Mouse (Mus musculus): ENCODE results near the gene Hk2. TPM values are rescaled to one million over a fixed set of nuclear protein-coding genes. Genes with fewer than 3 reads are reported as not detected.

Hk2 gene
- polyA plus RNA-seq, 2 experiments, result 3.2 to 5.6 TPM

- Histone ChIP-seq H3K36me3 (replicated peaks; ENCODE audit: control insufficient read depth, insufficient read depth, low read depth) (no peaks in the 10 kb centered on the region), H3K9me3 (ENCODE audit: control insufficient read depth, low read length) (no peaks in the 10 kb centered on the region), H3K27ac (no peak overlapping the region), H3K27me3 (ENCODE audit: control insufficient read depth, insufficient read depth, low read length) (no peaks in the 10 kb centered on the region), H3K4me2 (ENCODE audit: low read depth) (no peak overlapping the region), H3K9ac (replicated peaks) (no peak overlapping the region), H3K4me3 (ENCODE audit: insufficient read depth in 1 of 2, low read depth in 2 of 2, low read length in 2 of 2) (no peak overlapping the region), H3K4me1 (replicated peaks; ENCODE audit: control insufficient read depth in 2 of 2, insufficient read depth in 2 of 2, low read length in 1 of 2) (peaks cover 0 to 6% of the 10 kb centered on the region in 2 experiments; a peak in 1 of 4 replicates)
- TF ChIP-seq EP300 (IDR thresholded peaks at IDR 0.05; ENCODE audit: low read depth) (no peak), CTCF (IDR thresholded peaks at IDR 0.05; ENCODE audit: low read depth) (no peak)
- 55% methylated on average over 3 of the region's 3 CpGs for WGBS (ENCODE audit: insufficient replicate concordance)
- ATAC-seq (ENCODE audit: insufficient read depth) (0 out of 2 replicates have a peak, but pooled peaks have one; percentile 11), DNase-seq (ENCODE audit: low read depth in 3 of 3, low spot score in 3 of 3) (no peak)
Measured at GRCm38 (mm10) chr6:82806971-82807370, 32.7 kb upstream of the Hk2 start.

- Histone ChIP-seq H3K36me3 (replicated peaks; ENCODE audit: control insufficient read depth, insufficient read depth, low read depth) (no peaks in the 10 kb centered on the region), H3K4me2 (ENCODE audit: low read depth) (no peak overlapping the region), H3K4me1 (replicated peaks; ENCODE audit: control insufficient read depth in 2 of 2, insufficient read depth in 2 of 2, low read length in 1 of 2) (peaks cover 0 to 6% of the 10 kb centered on the region in 2 experiments; a peak in 1 of 4 replicates), H3K9ac (replicated peaks) (no peak overlapping the region), H3K27ac (no peak overlapping the region), H3K9me3 (ENCODE audit: control insufficient read depth, low read length) (no peaks in the 10 kb centered on the region), H3K4me3 (ENCODE audit: insufficient read depth in 1 of 2, low read depth in 2 of 2, low read length in 2 of 2) (no peak overlapping the region), H3K27me3 (ENCODE audit: control insufficient read depth, insufficient read depth, low read length) (no peaks in the 10 kb centered on the region)
- ATAC-seq (ENCODE audit: insufficient read depth) (0 out of 2 replicates have a peak, but pooled peaks have one; percentile 26), DNase-seq (ENCODE audit: low read depth in 3 of 3, low spot score in 3 of 3) (no peak)
- TF ChIP-seq EP300 (IDR thresholded peaks at IDR 0.05; ENCODE audit: low read depth), result no peak
- TF ChIP-seq CTCF (IDR thresholded peaks at IDR 0.05; ENCODE audit: low read depth), result no peak
- 71% methylated on average over 6 of the region's 6 CpGs for WGBS (ENCODE audit: insufficient replicate concordance)
Measured at GRCm38 (mm10) chr6:82806503-82806902, 32.2 kb upstream of the Hk2 start.

- DNase-seq (ENCODE audit: low read depth in 3 of 3, low spot score in 3 of 3), result no peak
- Histone ChIP-seq H3K9ac (replicated peaks) (no peak overlapping the region), H3K27ac (no peak overlapping the region), H3K36me3 (replicated peaks; ENCODE audit: control insufficient read depth, insufficient read depth, low read depth) (no peaks in the 10 kb centered on the region), H3K4me3 (ENCODE audit: insufficient read depth in 1 of 2, low read depth in 2 of 2, low read length in 2 of 2) (no peak overlapping the region), H3K27me3 (ENCODE audit: control insufficient read depth, insufficient read depth, low read length) (no peaks in the 10 kb centered on the region), H3K4me2 (ENCODE audit: low read depth) (no peak overlapping the region), H3K4me1 (replicated peaks; ENCODE audit: control insufficient read depth in 2 of 2, insufficient read depth in 2 of 2, low read length in 1 of 2) (peaks cover 0 to 6% of the 10 kb centered on the region in 2 experiments; a peak in 1 of 4 replicates), H3K9me3 (ENCODE audit: control insufficient read depth, low read length) (no peaks in the 10 kb centered on the region)
- no peak for ATAC-seq (ENCODE audit: insufficient read depth)
- TF ChIP-seq CTCF (IDR thresholded peaks at IDR 0.05; ENCODE audit: low read depth), result no peak
- no peak for TF ChIP-seq EP300 (IDR thresholded peaks at IDR 0.05; ENCODE audit: low read depth)
- WGBS (ENCODE audit: insufficient replicate concordance), result 42% methylated on average over 3 of the region's 3 CpGs
Measured at GRCm38 (mm10) chr6:82805894-82806293, 31.6 kb upstream of the Hk2 start.

GRCm38 (mm10) chr6:82804984-82805383 is 30.7 kb upstream of the Hk2 start:
- no peak for ATAC-seq (ENCODE audit: insufficient read depth)
- 44% methylated on average over 3 of the region's 3 CpGs for WGBS (ENCODE audit: insufficient replicate concordance)
- TF ChIP-seq EP300 (IDR thresholded peaks at IDR 0.05; ENCODE audit: low read depth), result no peak
- TF ChIP-seq CTCF (IDR thresholded peaks at IDR 0.05; ENCODE audit: low read depth), result no peak
- H3K9ac ChIP-seq (replicated peaks), result no peak overlapping the region
- no peak overlapping the region for H3K27ac ChIP-seq
- H3K9me3 ChIP-seq (ENCODE audit: control insufficient read depth, low read length), result no peaks in the 10 kb centered on the region
- no peak overlapping the region for H3K4me3 ChIP-seq (ENCODE audit: insufficient read depth in 1 of 2, low read depth in 2 of 2, low read length in 2 of 2)
- no peak for DNase-seq (ENCODE audit: low read depth in 3 of 3, low spot score in 3 of 3)
- no peaks in the 10 kb centered on the region for H3K36me3 ChIP-seq (replicated peaks; ENCODE audit: control insufficient read depth, insufficient read depth, low read depth)
- peaks cover 0 to 6% of the 10 kb centered on the region in 2 experiments; a peak in 1 of 4 replicates for H3K4me1 ChIP-seq (replicated peaks; ENCODE audit: control insufficient read depth in 2 of 2, insufficient read depth in 2 of 2, low read length in 1 of 2)
- H3K27me3 ChIP-seq (ENCODE audit: control insufficient read depth, insufficient read depth, low read length), result no peaks in the 10 kb centered on the region
- H3K4me2 ChIP-seq (ENCODE audit: low read depth), result no peak overlapping the region

GRCm38 (mm10) chr6:82798202-82798737 is 24.0 kb upstream of the Hk2 start:
- H3K27ac ChIP-seq, result no peak overlapping the region
- whole genome bisulfite sequencing (ENCODE audit: insufficient replicate concordance), result 40% methylated on average over 3 of the region's 3 CpGs
- ATAC-seq (ENCODE audit: insufficient read depth), result no peak
- no peak for TF ChIP-seq EP300 (IDR thresholded peaks at IDR 0.05; ENCODE audit: low read depth)
- no peak for TF ChIP-seq CTCF (IDR thresholded peaks at IDR 0.05; ENCODE audit: low read depth)
- peaks cover 0 to 15% of the 10 kb centered on the region in 2 experiments; a peak in 2 of 4 replicates for H3K4me1 ChIP-seq (replicated peaks; ENCODE audit: control insufficient read depth in 2 of 2, insufficient read depth in 2 of 2, low read length in 1 of 2)
- H3K36me3 ChIP-seq (replicated peaks; ENCODE audit: control insufficient read depth, insufficient read depth, low read depth), result no peaks in the 10 kb centered on the region
- DNase-seq (ENCODE audit: low read depth in 3 of 3, low spot score in 3 of 3), result no peak
- H3K27me3 ChIP-seq (ENCODE audit: control insufficient read depth, insufficient read depth, low read length), result no peaks in the 10 kb centered on the region
- H3K4me3 ChIP-seq (ENCODE audit: insufficient read depth in 1 of 2, low read depth in 2 of 2, low read length in 2 of 2), result no peak overlapping the region
- H3K9me3 ChIP-seq (ENCODE audit: control insufficient read depth, low read length), result no peaks in the 10 kb centered on the region
- no peak overlapping the region for H3K4me2 ChIP-seq (ENCODE audit: low read depth)
- no peak overlapping the region for H3K9ac ChIP-seq (replicated peaks)
